Mouse (Mus musculus) ES-Bruce4 (cell line): Measurements from ENCODE around the gene Rpp25l.
"Not testable (repeated sequence)": the region's sequence is repeated elsewhere in the genome, so short reads cannot be mapped to it uniquely, and the experiment has no call there.

ENCODE experiments used
- CTCF ChIP-seq: IDR thresholded peaks from one replicate; pipeline ENCODE4 v1.8.1; 2011; ENCODE audit warnings: low read depth, low read length
- POLR2A ChIP-seq: IDR thresholded peaks from one replicate; pipeline ENCODE4 v1.8.1; 2011; ENCODE audit warnings: low read length; ENCODE audit not compliant: insufficient read depth

GRCm38 (mm10) chr4:41688562-41688961 is 24.8 kb downstream of the Rpp25l start:
- TF ChIP-seq CTCF, POLR2A: not testable (repeated sequence)
